Mouse (Mus musculus) G1E (cell line): Measurements from ENCODE around the gene Rsph6a. TPM values are rescaled to one million over a fixed set of nuclear protein-coding genes. Genes with fewer than 3 reads are reported as not detected.
"Not testable (repeated sequence)": the region's sequence is repeated elsewhere in the genome, so short reads cannot be mapped to it uniquely, and the experiment has no call there.

Source experiments
- ATAC-seq: 2 replicates; pipeline ENCODE4 v1.8.0; 2016; ENCODE audit warnings: mild to moderate bottlenecking; ENCODE audit not compliant: insufficient number of reproducible peaks, poor library complexity, low FRiP score, severe bottlenecking; ENCODE audit errors: extremely low read depth
- DNase-seq: peaks from one replicate; pipeline ENCODE4 v3.0.0; 2012; ENCODE audit warnings: low spot score
- H3K27me3 ChIP-seq: 2 replicates; pipeline ENCODE4 v1.6.1; 2012; ENCODE audit warnings: mild to moderate bottlenecking, low read length, inconsistent platforms; ENCODE audit not compliant: insufficient read depth
- H3K36me3 ChIP-seq: replicated peaks from 2 replicates; pipeline ENCODE3; 2012; ENCODE audit warnings: mild to moderate bottlenecking, inconsistent platforms
- H3K4me1 ChIP-seq: 2 replicates; pipeline ENCODE4 v1.6.1; 2012; ENCODE audit warnings: low read depth, low read length, inconsistent platforms, mixed read lengths; ENCODE audit not compliant: insufficient read depth
- H3K4me3 ChIP-seq: 2 replicates; pipeline ENCODE4 v1.5.1; 2012; ENCODE audit warnings: low read depth, mild to moderate bottlenecking, inconsistent platforms, low read length, moderate library complexity, mixed read lengths
- H3K9me3 ChIP-seq: replicated peaks from 2 replicates; pipeline ENCODE4 v1.6.1; 2012; ENCODE audit warnings: inconsistent platforms
- CTCF ChIP-seq: IDR thresholded peaks from 2 replicates; pipeline ENCODE4 v1.5.1; 2012; ENCODE audit warnings: low read depth, low read length, inconsistent platforms, mixed read lengths
- GATA1 ChIP-seq: IDR thresholded peaks from 2 replicates; pipeline ENCODE4 v1.6.1; 2012; ENCODE audit warnings: borderline replicate concordance, low read length, inconsistent platforms, mixed read lengths
- GATA2 ChIP-seq: IDR thresholded peaks from 2 replicates; pipeline ENCODE4 v1.6.1; 2012; ENCODE audit warnings: low read depth, low read length, inconsistent platforms, borderline replicate concordance
- POLR2AphosphoS5 ChIP-seq: IDR thresholded peaks from 2 replicates; pipeline ENCODE4 v1.6.1; 2012; ENCODE audit warnings: low read depth, low read length, inconsistent platforms; ENCODE audit not compliant: insufficient replicate concordance
- TAL1 ChIP-seq: conservative IDR thresholded peaks from 2 replicates; pipeline ENCODE4 v1.6.1; 2012; ENCODE audit warnings: low read depth, low read length, inconsistent platforms, mixed read lengths
- polyA plus RNA-seq: library from polyadenylated mRNA; stranded (reverse); fragments of >175 nt; gene quantifications from 2 replicates; pipeline ENCODE4 v1.2.3, GENCODE M21; 2012
- total RNA-seq, 2 experiments: library from RNA; stranded (forward) in 1 of 2; stranded (reverse) in 1 of 2; fragments of 200-1000 nt in 1 of 2; fragments of >200 nt in 1 of 2; fragmentation: Nextera tagmentation in 1 of 2; gene quantifications; 2 replicates each; pipeline ENCODE4 v1.2.3; 2014 to 2017

Rsph6a gene
- total and polyA plus RNA-seq, 3 experiments = 0.16 to 0.33 TPM; not detected in 1

- no peak for ATAC-seq
- no peak for TF ChIP-seq POLR2AphosphoS5
- no peak for TF ChIP-seq GATA1
- no peak for TF ChIP-seq CTCF
- no peak for TF ChIP-seq TAL1
- TF ChIP-seq GATA2 = no peak
- H3K27me3 ChIP-seq = peaks cover 32% of the 10 kb centered on the region
Measured at GRCm38 (mm10) chr7:19067063-19067462, 12.6 kb downstream of the Rsph6a start.

GRCm38 (mm10) chr7:19067935-19068334 lies 13.4 kb downstream of the Rsph6a start:
- ATAC-seq (no peak), DNase-seq (no peak)
- Histone ChIP-seq H3K4me3 (no peak overlapping the region), H3K36me3 (no peaks in the 10 kb centered on the region), H3K27me3 (peaks cover 31% of the 10 kb centered on the region), H3K4me1 (peaks cover 5% of the 10 kb centered on the region), H3K9me3 (no peaks in the 10 kb centered on the region)
- TF ChIP-seq CTCF (no peak), POLR2AphosphoS5 (no peak), GATA2 (no peak), GATA1 (no peak), TAL1 (no peak)

More at GRCm38 (mm10) chr7:19067063-19067462, 12.6 kb downstream of the Rsph6a start:
- H3K4me1 ChIP-seq = peaks cover 5% of the 10 kb centered on the region
- DNase-seq = no peak
- no peaks in the 10 kb centered on the region for H3K36me3 ChIP-seq
- no peak overlapping the region for H3K4me3 ChIP-seq
- no peaks in the 10 kb centered on the region for H3K9me3 ChIP-seq

- H3K27me3 ChIP-seq = peaks cover 31% of the 10 kb centered on the region
- DNase-seq (no peak), ATAC-seq (no peak)
Measured at GRCm38 (mm10) chr7:19068707-19069106, 14.2 kb downstream of the Rsph6a start.

GRCm38 (mm10) chr7:19069500-19069899 lies 15.0 kb downstream of the Rsph6a start:
- Histone ChIP-seq H3K4me3 (no peak overlapping the region), H3K9me3 (no peaks in the 10 kb centered on the region), H3K4me1 (peaks cover 10% of the 10 kb centered on the region), H3K36me3 (no peaks in the 10 kb centered on the region), H3K27me3 (peaks cover 28% of the 10 kb centered on the region)
- DNase-seq = no peak
- no peak for TF ChIP-seq CTCF
- TF ChIP-seq GATA2 = no peak
- no peak for ATAC-seq

More at GRCm38 (mm10) chr7:19068707-19069106, 14.2 kb downstream of the Rsph6a start:
- peaks cover 6% of the 10 kb centered on the region for H3K4me1 ChIP-seq
- peak; percentile 49; the same call in 1 of the 2 replicates for TF ChIP-seq CTCF
- TF ChIP-seq POLR2AphosphoS5 = no peak
- H3K4me3 ChIP-seq = no peak overlapping the region
- no peaks in the 10 kb centered on the region for H3K9me3 ChIP-seq
- H3K36me3 ChIP-seq = no peaks in the 10 kb centered on the region

- not testable (repeated sequence) for H3K4me3 ChIP-seq, H3K36me3 ChIP-seq, DNase-seq, ATAC-seq, H3K9me3 ChIP-seq
- peaks cover 20% of the 10 kb centered on the region for H3K4me1 ChIP-seq
- H3K27me3 ChIP-seq = peaks cover 14% of the 10 kb centered on the region
Measured at GRCm38 (mm10) chr7:19071024-19071423, 16.5 kb downstream of the Rsph6a start.

GRCm38 (mm10) chr7:19073504-19073903 lies 19.0 kb downstream of the Rsph6a start:
- Histone ChIP-seq H3K4me1 (peaks cover 35% of the 10 kb centered on the region), H3K36me3 (peaks cover 9% of the 10 kb centered on the region), H3K4me3 (no peak overlapping the region), H3K27me3 (peaks cover 5% of the 10 kb centered on the region; the same call in 1 of the 2 replicates), H3K9me3 (no peaks in the 10 kb centered on the region)
- peak; percentile 39; the same call in 1 of the 2 replicates for TF ChIP-seq CTCF
- no peak for TF ChIP-seq GATA2
- no peak for DNase-seq
- no peak for ATAC-seq

- peaks cover 19% of the 10 kb centered on the region for H3K36me3 ChIP-seq
- TF ChIP-seq POLR2AphosphoS5 = no peak
- no peak for TF ChIP-seq GATA2
- TF ChIP-seq CTCF = no peak
- TF ChIP-seq TAL1 = no peak
- TF ChIP-seq GATA1 = no peak
- ATAC-seq (no peak), DNase-seq (no peak)
- no peaks in the 10 kb centered on the region for H3K9me3 ChIP-seq
- peaks cover 5% of the 10 kb centered on the region; the same call in 1 of the 2 replicates for H3K27me3 ChIP-seq
- peaks cover 42% of the 10 kb centered on the region for H3K4me1 ChIP-seq
- H3K4me3 ChIP-seq = no peak overlapping the region
Measured at GRCm38 (mm10) chr7:19074494-19074893, 20.0 kb downstream of the Rsph6a start.
